Mouse (Mus musculus): ENCODE measurements around the gene Fn3k.
A peak's percentile ranks its signal among the peaks of the same experiment; 100 is the strongest.

Fn3k gene

DNA sequence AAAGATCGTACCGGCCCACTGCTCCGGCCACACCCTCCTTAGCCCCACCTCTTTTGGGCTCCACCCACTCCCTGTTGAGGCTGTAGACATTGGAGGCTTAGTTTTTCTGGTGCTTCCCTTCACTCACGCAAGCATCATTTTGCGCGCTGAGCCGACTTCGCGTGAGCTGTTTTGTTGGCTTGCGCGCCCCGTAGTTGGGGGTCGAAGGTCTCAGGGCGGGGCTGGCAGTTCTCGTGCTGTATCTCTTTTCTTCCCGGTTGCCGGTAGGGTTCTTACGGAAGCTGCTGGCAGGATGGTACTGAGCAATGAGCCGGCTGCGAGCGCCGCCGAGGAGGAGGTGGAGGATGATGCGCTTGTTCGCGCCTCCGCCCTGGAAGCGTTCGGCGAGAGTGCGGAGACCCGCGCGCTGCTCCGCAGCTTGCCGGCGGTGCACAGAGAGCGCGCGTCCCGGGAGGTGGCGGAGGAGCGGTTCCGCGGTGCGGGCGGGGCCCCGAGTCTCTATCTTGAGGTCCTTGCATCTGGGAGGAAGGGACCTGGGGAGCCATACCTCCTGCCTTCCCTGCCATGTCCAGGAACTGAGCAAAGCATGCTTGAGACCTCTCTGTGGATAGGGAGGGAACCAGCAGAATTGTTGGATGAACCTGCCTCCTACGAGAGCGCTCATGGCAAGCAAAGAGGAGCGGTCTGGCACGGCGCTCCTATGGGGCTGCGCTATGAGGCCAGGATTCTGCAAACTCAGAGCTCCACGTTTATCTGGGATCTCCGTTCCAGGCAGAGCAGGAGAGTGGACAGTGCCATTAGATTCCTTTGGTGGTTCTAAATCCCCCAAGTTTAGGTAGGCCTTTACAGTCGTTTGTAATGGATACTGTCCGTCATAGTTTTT, 17.3 kb downstream of the Fn3k start, which contains the start of gene Tbcd:
TSS of gene Tbcd (plus strand) at position 197 of the 883 bp plus-strand sequence.
- peak; percentile 88 for DNase-seq (ENCODE audit: low spot score)

DNA sequence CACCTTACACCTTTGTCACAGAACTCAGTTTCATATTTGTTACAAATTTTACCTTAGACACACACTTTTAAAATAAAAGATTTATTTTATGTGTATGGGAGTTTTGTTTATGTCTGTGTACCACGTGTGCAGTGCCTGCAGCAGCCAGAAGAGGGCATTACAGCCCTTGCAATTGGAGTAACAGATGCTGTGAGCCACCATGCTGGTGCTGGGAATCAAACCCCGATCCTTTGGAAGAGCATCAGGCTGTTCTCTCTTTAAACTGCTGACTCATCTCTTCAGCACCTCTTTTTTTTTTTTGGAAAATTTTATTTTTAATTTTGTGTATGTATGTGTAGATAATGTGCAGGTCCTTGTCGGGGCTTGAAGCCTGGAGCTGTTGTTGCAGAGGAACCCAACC, 23.2 kb downstream of the Fn3k start:
- no peak for DNase-seq (ENCODE audit: low spot score)

DNA sequence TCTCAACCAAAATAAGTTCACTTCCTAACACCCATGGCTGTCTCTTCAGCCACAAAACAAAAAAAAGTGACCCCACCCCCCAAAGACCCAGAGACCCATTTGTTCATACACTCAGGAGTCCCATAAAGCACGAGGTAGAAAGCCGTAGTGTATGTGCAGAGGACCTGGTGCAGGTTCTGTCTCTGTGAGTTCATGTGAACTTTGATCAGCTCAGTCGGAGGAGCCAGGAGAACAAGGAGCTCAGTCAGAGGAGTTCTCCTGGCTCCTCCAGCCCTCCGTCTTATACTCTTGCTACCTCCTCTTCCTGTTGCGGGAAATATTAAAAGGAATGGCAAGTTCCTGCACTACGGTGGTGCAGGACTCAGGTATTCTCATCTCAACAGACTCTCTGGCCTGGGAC, 32.7 kb downstream of the Fn3k start:
- DNase-seq (ENCODE audit: low spot score): no peak

DNA sequence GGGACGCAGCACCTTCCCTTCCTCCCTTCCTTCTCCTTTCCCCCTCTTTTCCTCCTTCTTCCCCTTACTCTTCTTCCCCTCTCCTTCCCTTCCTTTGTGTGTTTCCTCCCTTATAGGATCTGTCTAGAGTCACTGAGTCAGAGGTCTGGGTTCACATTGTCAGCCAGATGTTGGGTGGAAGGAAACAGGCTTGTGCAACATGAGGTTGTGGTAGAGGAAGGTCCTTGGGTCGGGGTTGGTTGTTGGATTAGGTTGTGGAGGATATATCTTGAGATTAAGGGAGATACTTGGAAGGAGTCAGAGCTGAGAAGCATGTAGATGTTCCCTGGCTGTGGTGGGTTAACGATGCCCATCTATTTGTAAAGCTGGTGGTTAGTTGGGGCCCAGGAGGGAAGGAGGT, 40.1 kb downstream of the Fn3k start:
- no peak for DNase-seq (ENCODE audit: low spot score)

DNA sequence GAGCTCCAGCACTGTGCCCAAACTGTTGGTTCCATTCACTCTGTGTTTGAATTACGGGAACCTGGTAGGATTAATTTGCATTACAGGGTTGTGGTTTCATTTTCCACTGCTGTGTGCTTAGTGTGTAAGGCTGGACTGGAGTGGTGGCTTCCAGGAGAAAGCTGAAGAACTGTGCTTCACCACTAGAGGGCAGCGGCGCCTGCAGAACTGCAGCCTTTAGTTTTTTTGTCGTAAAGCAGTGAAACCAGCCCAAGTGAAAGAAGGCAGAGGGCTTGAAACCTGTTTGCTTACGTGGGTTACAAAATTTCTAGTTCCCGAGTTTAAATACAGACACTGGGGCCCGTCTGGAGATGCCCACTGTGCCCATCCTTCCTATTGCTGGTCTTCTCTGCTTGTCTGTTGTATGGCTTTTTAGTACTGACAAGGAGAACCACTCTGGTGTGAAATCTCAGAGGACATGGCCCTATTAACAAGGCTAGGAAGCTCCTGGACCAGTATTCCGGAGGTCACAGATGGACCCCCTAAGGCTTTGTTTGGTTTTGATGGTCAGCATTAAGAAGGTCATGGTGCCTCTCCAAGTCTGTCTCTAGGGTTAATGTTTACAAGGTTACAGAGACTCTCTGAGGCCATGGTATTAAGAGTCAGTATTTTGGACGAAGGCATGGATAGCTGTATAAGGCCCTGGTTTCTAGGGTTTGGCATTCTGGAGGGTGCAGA, 41.1 kb downstream of the Fn3k start:
- DNase-seq (ENCODE audit: low spot score): no peak

DNA sequence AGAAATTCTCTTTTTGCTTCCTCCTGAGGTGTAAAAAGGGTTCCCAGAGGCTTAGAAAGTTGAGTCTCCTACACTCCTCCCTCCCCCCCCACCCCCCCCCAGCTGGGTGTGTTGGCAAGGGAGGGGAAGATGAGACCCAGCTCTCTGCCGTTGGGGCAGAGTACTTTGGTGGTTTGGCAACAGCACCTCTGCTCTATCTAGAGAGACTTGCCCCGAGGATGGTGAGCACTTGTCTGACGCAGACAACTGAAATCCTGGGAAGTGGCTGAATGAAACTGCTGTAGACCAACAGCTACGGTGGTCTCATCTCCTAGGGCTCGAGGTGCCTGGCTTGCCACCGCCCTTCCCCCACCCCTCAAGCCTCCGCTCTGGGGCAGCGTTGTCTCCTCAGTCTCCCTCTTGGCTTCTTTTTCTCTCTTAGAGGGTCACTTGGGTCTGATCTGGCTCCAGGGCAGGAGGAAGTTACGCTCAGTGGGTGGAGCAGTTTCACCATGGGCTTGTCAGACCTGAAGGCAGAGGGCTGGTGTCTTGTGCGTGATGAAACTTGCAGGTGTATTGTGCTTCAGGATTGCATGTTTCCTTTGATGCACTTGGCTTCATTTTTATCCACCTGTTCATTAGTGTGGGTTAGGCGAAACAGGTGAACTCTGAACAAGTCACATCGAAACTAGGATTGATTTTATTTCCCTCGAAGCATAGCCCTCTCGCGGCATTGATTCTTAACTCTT, 44.9 kb downstream of the Fn3k start:
- DNase-seq (ENCODE audit: low spot score): no peak

DNA sequence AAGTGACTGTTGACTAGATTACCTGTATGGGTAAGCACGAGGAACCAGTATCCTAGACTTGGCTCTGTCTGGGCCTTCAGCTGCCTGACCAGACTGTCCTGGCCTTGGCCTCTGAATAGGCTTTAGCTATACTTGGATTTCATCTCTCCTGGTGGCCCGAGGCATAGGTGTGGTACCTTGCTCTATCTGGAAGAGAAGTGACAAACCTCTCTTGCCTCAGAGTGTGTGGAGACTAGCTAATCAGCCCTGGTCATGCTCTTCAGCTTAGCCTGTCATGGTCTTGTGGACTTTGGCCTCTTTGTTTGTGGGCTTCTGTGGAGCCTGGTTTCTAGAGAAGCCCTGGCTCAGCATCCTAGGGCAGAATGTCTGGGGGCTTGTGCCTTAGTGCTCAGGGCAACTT, 46.4 kb downstream of the Fn3k start:
- DNase-seq (ENCODE audit: low spot score): no peak

DNA sequence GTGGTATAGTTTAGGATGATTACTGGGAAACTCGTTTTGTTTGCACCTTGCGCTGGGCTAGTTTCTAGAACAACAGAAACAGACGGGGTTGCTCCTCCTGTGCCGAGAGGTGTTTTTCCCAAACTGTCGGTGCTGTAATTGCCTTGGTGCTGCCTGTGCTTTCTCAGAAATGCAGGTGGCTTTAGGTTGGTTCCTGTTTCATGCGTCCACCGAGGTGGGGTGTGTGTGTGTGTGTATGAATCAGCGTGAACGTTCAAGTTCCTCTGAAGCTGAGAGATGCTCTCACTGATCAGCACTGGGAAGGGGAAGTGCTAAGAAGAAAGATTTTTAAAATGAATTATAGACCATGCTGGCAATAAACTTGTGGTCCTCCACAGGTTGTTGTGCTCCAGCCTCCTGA, 51.2 kb downstream of the Fn3k start:
- no peak for DNase-seq (ENCODE audit: low spot score)

DNA sequence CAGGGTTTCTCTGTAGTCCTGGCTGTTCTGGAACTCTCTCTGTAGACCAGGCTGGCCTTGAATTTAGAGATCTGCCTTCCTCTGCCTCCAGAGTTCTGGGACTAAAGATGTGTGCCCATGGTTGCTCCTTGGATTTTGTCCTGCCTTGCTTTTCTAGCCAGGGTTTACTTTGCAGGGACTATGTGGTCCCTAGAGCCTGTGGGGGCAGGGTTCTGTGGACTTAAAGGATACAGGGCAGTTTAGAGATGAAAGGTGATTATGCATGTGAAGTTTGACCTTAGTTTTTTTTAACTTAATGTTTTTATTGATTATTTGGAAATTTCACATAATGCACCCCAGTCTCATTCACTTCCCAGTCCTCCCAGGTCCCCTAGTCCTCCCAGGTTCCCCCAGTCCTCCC, 55.9 kb downstream of the Fn3k start:
- DNase-seq (ENCODE audit: low spot score): no peak
